Mouse (Mus musculus) CD4-positive, CD25-positive, alpha-beta regulatory T cell (primary cell): ENCODE results near the gene Krtap24-1. TPM values are rescaled to one million over a fixed set of nuclear protein-coding genes. Genes with fewer than 3 reads are reported as not detected.

Experiments used
- polyA plus RNA-seq: library from polyadenylated mRNA; unstranded; fragments of 100-300 nt; shearing (Covaris generic); gene quantifications from one replicate; pipeline ENCODE4 v1.2.1, GENCODE M21; 2017

Gene Krtap24-1
- polyA plus RNA-seq, result not detected

DNA sequence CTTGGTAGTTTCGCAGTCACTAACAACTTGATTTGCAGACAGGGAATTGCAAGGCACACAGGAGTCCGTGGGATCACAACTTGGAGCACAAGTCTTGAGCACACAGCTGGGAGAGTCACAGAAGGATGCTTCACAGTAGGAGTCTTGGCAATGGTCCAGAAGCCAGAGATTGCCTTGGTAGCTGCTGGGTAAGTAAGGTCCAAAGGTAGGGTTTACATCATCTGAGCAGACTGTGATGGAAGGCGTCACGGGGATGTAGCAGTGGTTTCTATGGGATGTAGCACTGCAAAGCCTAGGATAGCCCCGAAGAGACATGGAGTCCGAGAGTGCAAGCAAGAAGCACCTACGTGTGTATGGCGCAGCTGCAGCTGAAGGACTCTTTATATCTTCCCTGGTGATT, at the start of gene Krtap24-1:
Krtap24-1 (minus strand) TSS at position 358 of the 400 bp plus-strand sequence.

GRCm38 (mm10) chr16:88647358-88647846, 35.3 kb upstream of the Krtap24-1 start, which contains the start of gene Krtap26-1:
TSS of gene Krtap26-1 (minus strand) at chr16:88647796.

GRCm38 (mm10) chr16:88627566-88627965, 15.5 kb upstream of the Krtap24-1 start, which contains the start of gene 2310079G19Rik:
TSS of gene 2310079G19Rik (minus strand) at chr16:88627666.

GRCm38 (mm10) chr16:88563045-88563913, 48.8 kb downstream of the Krtap24-1 start, which contains the start of gene Cldn8:
TSS of gene Cldn8 (minus strand) at chr16:88563183.

Other genes with a start within 250 kb of the Krtap24-1 start
- not detected for gene Cldn17, start 105.3 kb downstream of the Krtap24-1 start, polyA plus RNA-seq
- gene Cldn8, start 49.1 kb downstream of the Krtap24-1 start, polyA plus RNA-seq, result not detected
- not detected for gene 2310079G19Rik, start 15.4 kb upstream of the Krtap24-1 start, polyA plus RNA-seq
- not detected for gene Krtap26-1, start 35.5 kb upstream of the Krtap24-1 start, polyA plus RNA-seq
- gene Krtap27-1, start 59.4 kb upstream of the Krtap24-1 start, polyA plus RNA-seq, result not detected
- gene 2310061N02Rik, start 95.7 kb upstream of the Krtap24-1 start, polyA plus RNA-seq, result not detected
- gene Krtap13-1, start 116.6 kb upstream of the Krtap24-1 start, polyA plus RNA-seq, result not detected
- gene Krtap13, start 139.4 kb upstream of the Krtap24-1 start, polyA plus RNA-seq, result not detected
- not detected for gene 2310034C09Rik, start 146.6 kb upstream of the Krtap24-1 start, polyA plus RNA-seq
- not detected for gene 2310057N15Rik, start 161.9 kb upstream of the Krtap24-1 start, polyA plus RNA-seq
- not detected for gene Gm5965, start 165.6 kb upstream of the Krtap24-1 start, polyA plus RNA-seq
- gene Gm20741, start 199.9 kb upstream of the Krtap24-1 start, polyA plus RNA-seq, result not detected
- gene Krtap15, start 207.9 kb upstream of the Krtap24-1 start, polyA plus RNA-seq, result not detected
- not detected for gene Krtap14, start 213.9 kb upstream of the Krtap24-1 start, polyA plus RNA-seq